Mouse (Mus musculus) hindbrain, embryonic 15.5 days (tissue): ENCODE measurements at regions not wholly inside any gene's neighbourhood (a gene's known extent, or its start where the extent isn't known, plus 50 kb on each side); places are given as distances from the start of the nearest gene placed in this dataset.

Experiments
- ATAC-seq: fragments of 200-750 bp; cut with Nextera tagmentation; 2 replicates; pipeline ENCODE4 v1.8.0; 2017; ENCODE audit warnings: low read depth, moderate number of reproducible peaks, moderate TSS enrichment; ENCODE audit not compliant: low FRiP score
- H3K27ac ChIP-seq: fragments of 300-500 bp; sonication (generic); replicated peaks from 2 replicates; pipeline ENCODE4 v1.5.1; 2015; ENCODE audit warnings: mild to moderate bottlenecking, inconsistent platforms
- H3K27me3 ChIP-seq: fragments of 300-500 bp; sonication (generic); 2 replicates; pipeline ENCODE4 v1.6.1; 2015; ENCODE audit warnings: control low read depth, inconsistent platforms
- H3K36me3 ChIP-seq: fragments of 300-500 bp; sonication (generic); 2 replicates; pipeline ENCODE4 v1.6.1; 2015; ENCODE audit warnings: control low read depth, inconsistent platforms
- H3K4me1 ChIP-seq: fragments of 300-500 bp; sonication (generic); replicated peaks from 2 replicates; pipeline ENCODE4 v1.6.1; 2015; ENCODE audit warnings: control low read depth, inconsistent platforms
- H3K4me2 ChIP-seq: fragments of 300-500 bp; sonication (generic); 2 replicates; pipeline ENCODE4 v1.6.1; 2015; ENCODE audit warnings: moderate library complexity, mild to moderate bottlenecking, inconsistent platforms
- H3K4me3 ChIP-seq: fragments of 300-500 bp; sonication (generic); 2 replicates; pipeline ENCODE4 v1.5.1; 2015; ENCODE audit warnings: mild to moderate bottlenecking, inconsistent platforms
- H3K9ac ChIP-seq: fragments of 300-500 bp; sonication (generic); 2 replicates; pipeline ENCODE4 v1.6.1; 2015; ENCODE audit warnings: inconsistent platforms
- H3K9me3 ChIP-seq: fragments of 300-500 bp; sonication (generic); 2 replicates; pipeline ENCODE4 v1.6.1; 2016; ENCODE audit warnings: control low read depth, inconsistent platforms
- WGBS: fragments of 180-500 bp; shearing (Covaris S2); methylation state at CpG from one replicate; pipeline ENCODE4 v1.1.7; 2015; 5-methylcytosine and 5-hydroxymethylcytosine counted together

- ATAC-seq = no peak
- Histone ChIP-seq H3K9ac (no peak overlapping the region), H3K36me3 (no peaks in the 10 kb centered on the region), H3K27ac (no peak overlapping the region), H3K27me3 (no peaks in the 10 kb centered on the region), H3K9me3 (no peaks in the 10 kb centered on the region), H3K4me2 (no peak overlapping the region), H3K4me1 (no peaks in the 10 kb centered on the region), H3K4me3 (no peak overlapping the region)
- 37% methylated on average over 8 of the region's 8 CpGs for WGBS
These were observed 244.5 kb downstream of the Galc start for GRCm38 (mm10) chr12:98014607-98015278.

- H3K4me2 ChIP-seq = no peak overlapping the region
- no peaks in the 10 kb centered on the region for H3K36me3 ChIP-seq
- H3K9ac ChIP-seq = no peak overlapping the region
- no peak for ATAC-seq
- no peak overlapping the region for H3K27ac ChIP-seq
- 0 out of 2 replicates have a peak, but pooled peaks cover 3% of the 10 kb centered on the region for H3K4me1 ChIP-seq
- WGBS = 88% methylated on average over 2 of the region's 2 CpGs
- H3K4me3 ChIP-seq = no peak overlapping the region
- H3K9me3 ChIP-seq = no peaks in the 10 kb centered on the region
- no peaks in the 10 kb centered on the region for H3K27me3 ChIP-seq
These were observed 250.1 kb downstream of the Galc start for GRCm38 (mm10) chr12:98009175-98009574.

GRCm38 (mm10) chr12:98005671-98006469, 253.4 kb downstream of the Galc start:
- ATAC-seq = no peak
- Histone ChIP-seq H3K27ac (no peak overlapping the region), H3K4me3 (no peak overlapping the region), H3K27me3 (no peaks in the 10 kb centered on the region), H3K4me2 (no peak overlapping the region), H3K36me3 (no peaks in the 10 kb centered on the region), H3K4me1 (0 out of 2 replicates have a peak, but pooled peaks cover 3% of the 10 kb centered on the region), H3K9ac (no peak overlapping the region), H3K9me3 (no peaks in the 10 kb centered on the region)
- 27% methylated on average over 5 of the region's 5 CpGs for WGBS

- 75% methylated on average over 5 of the region's 5 CpGs for WGBS
These were observed 257.0 kb downstream of the Galc start for GRCm38 (mm10) chr12:98002217-98002616.

GRCm38 (mm10) chr12:97994884-97995283, 264.4 kb downstream of the Galc start:
- Histone ChIP-seq H3K9me3 (no peaks in the 10 kb centered on the region), H3K9ac (no peak overlapping the region), H3K4me2 (no peak overlapping the region), H3K36me3 (no peaks in the 10 kb centered on the region), H3K4me1 (no peaks in the 10 kb centered on the region), H3K27me3 (no peaks in the 10 kb centered on the region), H3K4me3 (no peak overlapping the region), H3K27ac (no peak overlapping the region)
- 68% methylated on average over 1 of the region's 1 CpGs for WGBS
- ATAC-seq = no peak

More at GRCm38 (mm10) chr12:98002217-98002616, 257.0 kb downstream of the Galc start:
- Histone ChIP-seq H3K27ac (no peak overlapping the region), H3K9me3 (no peaks in the 10 kb centered on the region), H3K27me3 (no peaks in the 10 kb centered on the region), H3K4me2 (no peak overlapping the region), H3K36me3 (no peaks in the 10 kb centered on the region), H3K9ac (no peak overlapping the region), H3K4me1 (0 out of 2 replicates have a peak, but pooled peaks cover 3% of the 10 kb centered on the region), H3K4me3 (no peak overlapping the region)
- no peak for ATAC-seq

GRCm38 (mm10) chr12:97993937-97994336, 265.3 kb downstream of the Galc start:
- Histone ChIP-seq H3K27ac (no peak overlapping the region), H3K4me2 (no peak overlapping the region), H3K36me3 (no peaks in the 10 kb centered on the region), H3K4me1 (no peaks in the 10 kb centered on the region), H3K9ac (no peak overlapping the region), H3K9me3 (no peaks in the 10 kb centered on the region), H3K27me3 (no peaks in the 10 kb centered on the region), H3K4me3 (no peak overlapping the region)
- WGBS = 89% methylated on average over 3 of the region's 3 CpGs
- ATAC-seq = no peak

GRCm38 (mm10) chr12:97983390-97983789, 275.9 kb downstream of the Galc start:
- no peaks in the 10 kb centered on the region for H3K4me1 ChIP-seq
- H3K4me3 ChIP-seq = no peak overlapping the region
- H3K9me3 ChIP-seq = no peaks in the 10 kb centered on the region
- no peak overlapping the region for H3K4me2 ChIP-seq
- H3K27me3 ChIP-seq = no peaks in the 10 kb centered on the region
- 93% methylated on average over 1 of the region's 1 CpGs for WGBS
- no peak for ATAC-seq
- H3K9ac ChIP-seq = no peak overlapping the region
- no peaks in the 10 kb centered on the region for H3K36me3 ChIP-seq
- H3K27ac ChIP-seq = no peak overlapping the region

- H3K27me3 ChIP-seq = no peaks in the 10 kb centered on the region
These were observed 280.6 kb downstream of the Galc start for GRCm38 (mm10) chr12:97978668-97979067.

GRCm38 (mm10) chr12:97978178-97978651, 281.0 kb downstream of the Galc start:
- H3K36me3 ChIP-seq = no peaks in the 10 kb centered on the region
- H3K4me2 ChIP-seq = no peak overlapping the region
- no peak overlapping the region for H3K27ac ChIP-seq
- no peak overlapping the region for H3K9ac ChIP-seq
- no peaks in the 10 kb centered on the region for H3K27me3 ChIP-seq
- 40% methylated on average over 8 of the region's 8 CpGs for WGBS
- H3K4me1 ChIP-seq = no peaks in the 10 kb centered on the region
- no peaks in the 10 kb centered on the region for H3K9me3 ChIP-seq
- ATAC-seq = peak; percentile 76
- H3K4me3 ChIP-seq = no peak overlapping the region

More at GRCm38 (mm10) chr12:97978668-97979067, 280.6 kb downstream of the Galc start:
- WGBS = 69% methylated on average over 3 of the region's 3 CpGs
- Histone ChIP-seq H3K4me1 (no peaks in the 10 kb centered on the region), H3K36me3 (no peaks in the 10 kb centered on the region), H3K4me2 (no peak overlapping the region), H3K9me3 (no peaks in the 10 kb centered on the region), H3K4me3 (no peak overlapping the region), H3K9ac (no peak overlapping the region), H3K27ac (no peak overlapping the region)
- ATAC-seq = no peak; the same call in 1 of the 2 replicates

GRCm38 (mm10) chr12:97977633-97978032, 281.6 kb downstream of the Galc start:
- no peak overlapping the region for H3K4me3 ChIP-seq
- no peaks in the 10 kb centered on the region for H3K4me1 ChIP-seq
- no peaks in the 10 kb centered on the region for H3K36me3 ChIP-seq
- no peak overlapping the region for H3K9ac ChIP-seq
- no peak overlapping the region for H3K27ac ChIP-seq
- no peak overlapping the region for H3K4me2 ChIP-seq
- H3K9me3 ChIP-seq = no peaks in the 10 kb centered on the region
- WGBS = 57% methylated on average over 3 of the region's 3 CpGs
- no peak for ATAC-seq
- no peaks in the 10 kb centered on the region for H3K27me3 ChIP-seq

- WGBS = 63% methylated on average over 10 of the region's 10 CpGs
- H3K27me3 ChIP-seq = no peaks in the 10 kb centered on the region
- ATAC-seq = no peak
These were observed 285.2 kb downstream of the Galc start for GRCm38 (mm10) chr12:97973909-97974510.

GRCm38 (mm10) chr12:97957201-97957600, 302.1 kb downstream of the Galc start:
- no peaks in the 10 kb centered on the region for H3K9me3 ChIP-seq
- WGBS = 48% methylated on average over 4 of the region's 4 CpGs
- H3K4me3 ChIP-seq = no peak overlapping the region
- H3K4me1 ChIP-seq = no peaks in the 10 kb centered on the region
- no peak overlapping the region for H3K27ac ChIP-seq
- H3K9ac ChIP-seq = no peak overlapping the region
- H3K4me2 ChIP-seq = no peak overlapping the region
- no peaks in the 10 kb centered on the region for H3K36me3 ChIP-seq
- H3K27me3 ChIP-seq = no peaks in the 10 kb centered on the region
- no peak for ATAC-seq

More at GRCm38 (mm10) chr12:97973909-97974510, 285.2 kb downstream of the Galc start:
- Histone ChIP-seq H3K4me2 (no peak overlapping the region), H3K9ac (no peak overlapping the region), H3K36me3 (no peaks in the 10 kb centered on the region), H3K27ac (no peak overlapping the region), H3K4me3 (no peak overlapping the region), H3K9me3 (no peaks in the 10 kb centered on the region), H3K4me1 (no peaks in the 10 kb centered on the region)
